Mouse (Mus musculus): Measurements from ENCODE around the gene Sumo3. TPM values are rescaled to one million over a fixed set of nuclear protein-coding genes. Genes with fewer than 3 reads are reported as not detected.

Gene Sumo3
- polyA plus RNA-seq, 2 experiments = 328 to 466 TPM

GRCm38 (mm10) chr10:77610221-77610961 is 4.5 kb downstream of the Sumo3 start:
- DNase-seq (ENCODE audit: low spot score) = no peak

DNA sequence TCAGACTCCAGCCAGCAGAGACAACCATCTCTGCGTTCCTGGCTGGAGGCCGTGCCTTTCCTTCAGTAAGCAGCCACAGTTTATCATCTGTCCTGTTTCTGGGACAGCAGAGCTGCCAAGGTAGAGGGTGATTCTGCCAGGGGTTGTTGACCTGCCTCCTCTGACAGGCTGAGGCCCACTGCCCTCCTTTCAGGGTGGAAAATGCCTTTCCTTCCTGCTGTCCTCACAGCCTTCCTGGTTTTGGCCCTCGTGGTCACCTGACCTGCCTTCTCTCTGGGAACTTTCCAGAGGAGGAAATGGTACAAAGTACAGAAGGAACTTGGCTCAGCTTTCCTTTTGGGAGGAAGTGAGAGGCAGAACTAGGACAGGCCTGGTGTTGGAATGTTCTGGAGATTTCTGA is 7.5 kb downstream of the Sumo3 start:
- Histone ChIP-seq H3K9me3 (ENCODE audit: control insufficient read depth, low read length) (no peaks in the 10 kb centered on the region), H3K4me1 (ENCODE audit: control insufficient read depth, insufficient read depth, low read length) (no peaks in the 10 kb centered on the region), H3K4me2 (replicated peaks; ENCODE audit: low read depth, low read length, severe bottlenecking) (no peak overlapping the region), H3K27ac (replicated peaks; ENCODE audit: low read depth, low read length) (no peak overlapping the region), H3K4me3 (replicated peaks; ENCODE audit: low read length) (no peak overlapping the region), H3K36me3 (ENCODE audit: control insufficient read depth, insufficient read depth, low read length) (peaks cover 89% of the 10 kb centered on the region), H3K27me3 (ENCODE audit: control insufficient read depth, insufficient read depth, low read length) (no peaks in the 10 kb centered on the region), H3K9ac (ENCODE audit: low read depth, low read length, severe bottlenecking) (no peak overlapping the region)
- DNase-seq (ENCODE audit: low spot score) (no peak), ATAC-seq (ENCODE audit: low FRiP score, low read depth) (no peak)
- TF ChIP-seq POLR2A (IDR thresholded peaks at IDR 0.05; ENCODE audit: borderline replicate concordance, extremely low read depth, insufficient read depth, insufficient read length) = no peak
- WGBS = 88% methylated on average over 3 of the region's 3 CpGs

More at GRCm38 (mm10) chr10:77610221-77610961, 4.5 kb downstream of the Sumo3 start:
- no peaks in the 10 kb centered on the region for H3K9me3 ChIP-seq (ENCODE audit: control insufficient read depth, low read length)
- H3K27ac ChIP-seq (replicated peaks; ENCODE audit: low read depth, low read length) = no peak overlapping the region
- H3K36me3 ChIP-seq (ENCODE audit: control insufficient read depth, insufficient read depth, low read length) = peaks cover 68% of the 10 kb centered on the region
- H3K27me3 ChIP-seq (ENCODE audit: control insufficient read depth, insufficient read depth, low read length) = no peaks in the 10 kb centered on the region
- TF ChIP-seq POLR2A (IDR thresholded peaks at IDR 0.05; ENCODE audit: borderline replicate concordance, extremely low read depth, insufficient read depth, insufficient read length) = no peak
- peaks cover 14% of the 10 kb centered on the region for H3K4me1 ChIP-seq (ENCODE audit: control insufficient read depth, insufficient read depth, low read length)
- WGBS = 91% methylated on average over 8 of the region's 8 CpGs
- H3K9ac ChIP-seq (ENCODE audit: low read depth, low read length, severe bottlenecking) = no peak overlapping the region
- no peak overlapping the region for H3K4me2 ChIP-seq (replicated peaks; ENCODE audit: low read depth, low read length, severe bottlenecking)
- no peak for ATAC-seq (ENCODE audit: low FRiP score, low read depth)
- H3K4me3 ChIP-seq (replicated peaks; ENCODE audit: low read length) = no peak overlapping the region

- TF ChIP-seq POLR2A (IDR thresholded peaks at IDR 0.05; ENCODE audit: borderline replicate concordance, extremely low read depth, insufficient read depth, insufficient read length) = no peak
- no peak overlapping the region for H3K9ac ChIP-seq (ENCODE audit: low read depth, low read length, severe bottlenecking)
- H3K27ac ChIP-seq (replicated peaks; ENCODE audit: low read depth, low read length) = no peak overlapping the region
- H3K9me3 ChIP-seq (ENCODE audit: control insufficient read depth, low read length) = no peaks in the 10 kb centered on the region
- DNase-seq (ENCODE audit: low spot score) = no peak
- WGBS = 93% methylated on average over 8 of the region's 8 CpGs
- no peak overlapping the region for H3K4me2 ChIP-seq (replicated peaks; ENCODE audit: low read depth, low read length, severe bottlenecking)
- H3K4me1 ChIP-seq (ENCODE audit: control insufficient read depth, insufficient read depth, low read length) = no peaks in the 10 kb centered on the region
- no peak for ATAC-seq (ENCODE audit: low FRiP score, low read depth)
- no peak overlapping the region for H3K4me3 ChIP-seq (replicated peaks; ENCODE audit: low read length)
- H3K27me3 ChIP-seq (ENCODE audit: control insufficient read depth, insufficient read depth, low read length) = no peaks in the 10 kb centered on the region
- peaks cover 75% of the 10 kb centered on the region for H3K36me3 ChIP-seq (ENCODE audit: control insufficient read depth, insufficient read depth, low read length)
These were observed 9.8 kb downstream of the Sumo3 start for GRCm38 (mm10) chr10:77615647-77616046.

- Histone ChIP-seq H3K27me3 (ENCODE audit: control insufficient read depth, insufficient read depth, low read length) (no peaks in the 10 kb centered on the region), H3K4me3 (replicated peaks; ENCODE audit: low read length) (no peak overlapping the region), H3K9me3 (ENCODE audit: control insufficient read depth, low read length) (no peaks in the 10 kb centered on the region), H3K4me1 (ENCODE audit: control insufficient read depth, insufficient read depth, low read length) (no peaks in the 10 kb centered on the region), H3K36me3 (ENCODE audit: control insufficient read depth, insufficient read depth, low read length) (peaks cover 70% of the 10 kb centered on the region), H3K4me2 (replicated peaks; ENCODE audit: low read depth, low read length, severe bottlenecking) (no peak overlapping the region), H3K9ac (ENCODE audit: low read depth, low read length, severe bottlenecking) (no peak overlapping the region), H3K27ac (replicated peaks; ENCODE audit: low read depth, low read length) (no peak overlapping the region)
- ATAC-seq (ENCODE audit: low FRiP score, low read depth) (no peak), DNase-seq (ENCODE audit: low spot score) (no peak)
- WGBS = 95% methylated on average over 9 of the region's 9 CpGs
- no peak for TF ChIP-seq POLR2A (IDR thresholded peaks at IDR 0.05; ENCODE audit: borderline replicate concordance, extremely low read depth, insufficient read depth, insufficient read length)
These were observed 10.3 kb downstream of the Sumo3 start for GRCm38 (mm10) chr10:77616166-77616565.

- WGBS = 93% methylated on average over 5 of the region's 7 CpGs
- H3K4me3 ChIP-seq (replicated peaks; ENCODE audit: low read length) = no peak overlapping the region
- no peaks in the 10 kb centered on the region for H3K9me3 ChIP-seq (ENCODE audit: control insufficient read depth, low read length)
- no peak overlapping the region for H3K4me2 ChIP-seq (replicated peaks; ENCODE audit: low read depth, low read length, severe bottlenecking)
- no peaks in the 10 kb centered on the region for H3K27me3 ChIP-seq (ENCODE audit: control insufficient read depth, insufficient read depth, low read length)
- H3K27ac ChIP-seq (replicated peaks; ENCODE audit: low read depth, low read length) = no peak overlapping the region
- H3K4me1 ChIP-seq (ENCODE audit: control insufficient read depth, insufficient read depth, low read length) = no peaks in the 10 kb centered on the region
- DNase-seq (ENCODE audit: low spot score) = no peak
- H3K9ac ChIP-seq (ENCODE audit: low read depth, low read length, severe bottlenecking) = no peak overlapping the region
- H3K36me3 ChIP-seq (ENCODE audit: control insufficient read depth, insufficient read depth, low read length) = peaks cover 62% of the 10 kb centered on the region
- ATAC-seq (ENCODE audit: low FRiP score, low read depth) = no peak
- no peak for TF ChIP-seq POLR2A (IDR thresholded peaks at IDR 0.05; ENCODE audit: borderline replicate concordance, extremely low read depth, insufficient read depth, insufficient read length)
These were observed 11.0 kb downstream of the Sumo3 start for GRCm38 (mm10) chr10:77616926-77617325.
